In the genomic region with DNA sequence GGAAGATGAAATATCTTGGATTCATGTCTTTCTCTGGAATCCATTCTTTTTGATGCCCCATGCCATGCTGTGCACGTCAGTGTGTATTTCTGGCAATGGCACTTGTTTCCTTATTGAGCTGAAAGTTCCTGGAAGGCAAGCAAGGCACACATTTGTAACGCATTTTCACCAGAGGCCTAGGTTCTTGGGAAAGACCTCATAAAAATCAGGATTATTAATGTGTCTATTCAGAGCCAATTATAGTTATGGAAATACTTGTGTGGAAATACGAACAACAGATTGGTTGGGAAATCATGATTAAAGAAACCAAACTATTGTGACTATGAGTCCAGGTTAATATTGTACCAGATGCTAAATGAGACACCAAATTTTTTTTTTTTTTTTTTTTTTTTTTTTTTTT, we compare ENCODE assay signal across 20 mouse cellular contexts. TPM values are rescaled to one million over a fixed set of nuclear protein-coding genes. Genes with fewer than 3 reads are reported as not detected.
A peak's percentile ranks its signal among the peaks of the same experiment; 100 is the strongest.
DNase-seq lines count a peak whose midpoint lies in the region; ATAC-seq and TF ChIP-seq lines count a peak whose summit lies in the region.
"Had no signal": no experiment of that assay in that cellular context is flagged by ENCODE, and none has a peak within 500 bp of the region (broad histone marks: within the 10 kb centered on the region; RNA-seq: fewer than 3 reads in every experiment).

No protein-coding gene starts in this region.

- 67% methylated on average over 3 of the region's 3 CpGs for WGBS in hindbrain, embryonic 14.5 days
- WGBS in midbrain, postnatal 0 days: 56% methylated on average over 3 of the region's 3 CpGs
- 52% methylated on average over 3 of the region's 3 CpGs for WGBS in liver, embryonic 12.5 days (ENCODE audit: insufficient replicate concordance)

- peak overlapping the region; percentile 80 for H3K4me3 ChIP-seq in left cerebral cortex, adult 2 months
- H3K4me3 ChIP-seq in cortical plate, adult 2 months (ENCODE audit: insufficient read depth, low read length): peak overlapping the region; percentile 22; the same call in 1 of the 2 replicates
- peak overlapping the region; percentile 16; the same call in 1 of the 2 replicates for H3K4me3 ChIP-seq in hindbrain, embryonic 14.5 days (replicated peaks; ENCODE audit: low read length)
- peak overlapping the region; percentile 8; the same call in 1 of the 2 replicates for H3K4me3 ChIP-seq in midbrain, postnatal 0 days (ENCODE audit: low read depth, low read length)
- no peak overlapping the region for H3K4me3 ChIP-seq in liver, embryonic 12.5 days
- H3K4me3 ChIP-seq: embryonic facial prominence, embryonic 15.5 days; limb, embryonic 15.5 days had no signal

- peak overlapping the region; percentile 89 for H3K4me2 ChIP-seq in hindbrain, embryonic 14.5 days (replicated peaks)
- H3K4me2 ChIP-seq in midbrain, postnatal 0 days (ENCODE audit: low read depth, low read length, poor library complexity, severe bottlenecking): peak overlapping the region; percentile 87
- no peak overlapping the region for H3K4me2 ChIP-seq in liver, embryonic 12.5 days
- H3K4me2 ChIP-seq: embryonic facial prominence, embryonic 15.5 days; limb, embryonic 15.5 days had no signal

- TF ChIP-seq CTCF in left cerebral cortex, adult 2 months (IDR thresholded peaks at IDR 0.05): no peak
- TF ChIP-seq CTCF in cortical plate, adult 2 months (IDR thresholded peaks at IDR 0.05; ENCODE audit: extremely low read depth, insufficient read depth, low read length): no peak
- no peak for TF ChIP-seq CTCF in midbrain, postnatal 0 days (IDR thresholded peaks at IDR 0.05)

- peak overlapping the region; percentile 28; the same call in 1 of the 2 replicates for H3K9ac ChIP-seq in hindbrain, embryonic 14.5 days
- no peak overlapping the region for H3K9ac ChIP-seq in midbrain, postnatal 0 days (replicated peaks; ENCODE audit: low read length, poor library complexity, severe bottlenecking)
- H3K9ac ChIP-seq in liver, embryonic 12.5 days: no peak overlapping the region
- H3K9ac ChIP-seq: embryonic facial prominence, embryonic 15.5 days; limb, embryonic 15.5 days had no signal

- ATAC-seq in hindbrain, embryonic 14.5 days (ENCODE audit: low FRiP score): no peak
- ATAC-seq in midbrain, postnatal 0 days (ENCODE audit: low FRiP score): no peak
- no peak for ATAC-seq in liver, embryonic 12.5 days
- ATAC-seq: lung, postnatal 0 days had no signal

- no peak for DNase-seq in left cerebral cortex, adult 2 months (ENCODE audit: extremely low spot score in 1 of 2, low spot score in 2 of 2)
- no peak for DNase-seq in left cerebral cortex, adult 18-20 months (ENCODE audit: low spot score in 2 of 2)
- DNase-seq in hindbrain, embryonic 14.5 days (ENCODE audit: low spot score): no peak
- no peak for DNase-seq in midbrain, postnatal 0 days (ENCODE audit: low spot score)
- DNase-seq in layer of hippocampus, adult 8-10 months (ENCODE audit: low spot score in 2 of 2): no peak
- DNase-seq in gastrocnemius, postnatal 36 days: no peak
- DNase-seq: adrenal gland, postnatal 10 days; cerebellum, adult 11 months; gastrocnemius, postnatal 10 days; kidney, adult 11 months; layer of hippocampus, postnatal 36 days; thymus, adult 2 months had no signal

- no peak for TF ChIP-seq POLR2A in cortical plate, adult 2 months (IDR thresholded peaks at IDR 0.05; ENCODE audit: extremely low read depth, insufficient read depth, low read length)

- H3K36me3 ChIP-seq in hindbrain, embryonic 14.5 days (replicated peaks; ENCODE audit: control insufficient read depth, insufficient read depth): no peaks in the 10 kb centered on the region
- H3K36me3 ChIP-seq in midbrain, postnatal 0 days (ENCODE audit: insufficient read depth, low read length): no peaks in the 10 kb centered on the region
- H3K36me3 ChIP-seq in liver, embryonic 12.5 days: no peaks in the 10 kb centered on the region
- H3K36me3 ChIP-seq: embryonic facial prominence, embryonic 15.5 days; limb, embryonic 15.5 days had no signal

- H3K9me3 ChIP-seq in hindbrain, embryonic 14.5 days (ENCODE audit: control insufficient read depth, low read length): no peaks in the 10 kb centered on the region
- no peaks in the 10 kb centered on the region for H3K9me3 ChIP-seq in midbrain, postnatal 0 days (ENCODE audit: low read length)
- no peaks in the 10 kb centered on the region for H3K9me3 ChIP-seq in liver, embryonic 12.5 days (replicated peaks)
- H3K9me3 ChIP-seq: embryonic facial prominence, embryonic 15.5 days; limb, embryonic 15.5 days had no signal

- intact Hi-C loops in left cerebral cortex, adult 2 months (cut with DNase I): no loop called here
- intact Hi-C loops in gastrocnemius, postnatal 36 days (cut with DNase I): no loop called here

- no peak overlapping the region for H3K27ac ChIP-seq in left cerebral cortex, adult 2 months
- H3K27ac ChIP-seq in cortical plate, adult 2 months (ENCODE audit: insufficient read depth, low read length): no peak overlapping the region
- no peak overlapping the region for H3K27ac ChIP-seq in hindbrain, embryonic 14.5 days
- no peak overlapping the region for H3K27ac ChIP-seq in midbrain, postnatal 0 days (ENCODE audit: low read depth, low read length)
- H3K27ac ChIP-seq in liver, embryonic 12.5 days: no peak overlapping the region
- H3K27ac ChIP-seq: embryonic facial prominence, embryonic 15.5 days; limb, embryonic 15.5 days had no signal

- peaks cover 5% of the 10 kb centered on the region; the same call in 1 of the 2 replicates for H3K4me1 ChIP-seq in cortical plate, adult 2 months (ENCODE audit: control insufficient read depth, insufficient read depth, low read length)
- peaks cover 31% of the 10 kb centered on the region for H3K4me1 ChIP-seq in hindbrain, embryonic 14.5 days (replicated peaks; ENCODE audit: control insufficient read depth, insufficient read depth, low read length)
- H3K4me1 ChIP-seq in midbrain, postnatal 0 days (ENCODE audit: insufficient read depth, low read length): no peaks in the 10 kb centered on the region; the same call in 1 of the 2 replicates
- 0 out of 2 replicates have a peak, but pooled peaks cover 9% of the 10 kb centered on the region for H3K4me1 ChIP-seq in liver, embryonic 12.5 days

- no peaks in the 10 kb centered on the region for H3K27me3 ChIP-seq in hindbrain, embryonic 14.5 days (ENCODE audit: control insufficient read depth, insufficient read depth, low read length)
- no peaks in the 10 kb centered on the region for H3K27me3 ChIP-seq in midbrain, postnatal 0 days (ENCODE audit: insufficient read depth, low read length)
- H3K27me3 ChIP-seq in liver, embryonic 12.5 days (replicated peaks): peaks cover 45% of the 10 kb centered on the region

RNA-seq across cellular contexts. Expression of a gene that starts 3.4 kb away (rescaled TPM):
- 100 to 1,000 TPM; 249 to 268 TPM for total RNA-seq in left cerebral cortex, adult 2 months (2021)
- total RNA-seq in left cerebral cortex, adult 18-20 months (2021): 100 to 1,000 TPM; 193 to 222 TPM
- polyA plus RNA-seq in cortical plate, adult 2 months (2012; rRNA removed): 98.1 and 101 TPM in 2 replicates
- 40.8 and 43.8 TPM in 2 replicates for polyA plus RNA-seq in hindbrain, embryonic 14.5 days (2014; fragmentation: Nextera tagmentation; extraction: Ambion mirVana)
- 159 and 190 TPM in 2 replicates for total RNA-seq in midbrain, postnatal 0 days (2014; rRNA removed)
- 27.3 and 31.3 TPM in 2 replicates for polyA plus RNA-seq in midbrain, postnatal 0 days (2015; fragmentation: Nextera tagmentation; extraction: Ambion mirVana)
- total RNA-seq in layer of hippocampus, adult 8-10 months (2022): 100 to 1,000 TPM; 156 to 182 (median 174) TPM
- total RNA-seq in gastrocnemius, postnatal 36 days (2021): 1 to 10 TPM; 2.2 to 2.3 TPM
- polyA plus RNA-seq in liver, embryonic 12.5 days (2016; fragmentation: Nextera tagmentation; extraction: Ambion mirVana): not detected in 2 replicates
- total RNA-seq: monocyte, adult 5-6 weeks; neutrophil, adult 5-6 weeks had no signal
- polyA plus RNA-seq: liver, embryonic 16.5 days had no signal

Comparison
In these comparisons a context has a peak if more than half of its experiments do, and no peak if none do; other contexts are left out.
1. RNA of a gene that starts 3.4 kb away (total RNA-seq): 249 to 268 TPM in left cerebral cortex, adult 2 months, 193 to 222 TPM in left cerebral cortex, adult 18-20 months, 156 to 182 TPM in layer of hippocampus, adult 8-10 months and 159 to 190 TPM in midbrain, postnatal 0 days; 2.2 to 2.3 TPM in gastrocnemius, postnatal 36 days; every median in the first group is over 10 times any median in the second.